Mouse (Mus musculus) erythroid progenitor cell, adult 5-6 weeks (primary cell): ENCODE measurements at regions not wholly inside any gene's neighbourhood (a gene's known extent, or its start where the extent isn't known, plus 50 kb on each side); places are given as distances from the start of the nearest gene placed in this dataset.

Experiments
- ATAC-seq: replicated peaks from 2 replicates; pipeline ENCODE4 v1.8.0; 2016; ENCODE audit warnings: moderate number of reproducible peaks, mild to moderate bottlenecking, moderate TSS enrichment, inconsistent platforms; ENCODE audit not compliant: poor library complexity, low FRiP score, severe bottlenecking

GRCm38 (mm10) chr6:66012675-66013074 lies 60.3 kb downstream of the 4930544G11Rik start:
- no peak for ATAC-seq

GRCm38 (mm10) chr6:66023531-66023930 lies 71.1 kb downstream of the 4930544G11Rik start:
- no peak for ATAC-seq

GRCm38 (mm10) chr6:66036789-66037188 lies 84.4 kb downstream of the 4930544G11Rik start:
- ATAC-seq: no peak

GRCm38 (mm10) chr6:66051852-66052251 lies 99.4 kb downstream of the 4930544G11Rik start:
- ATAC-seq: no peak

- peak; percentile 89 for ATAC-seq
Observed at GRCm38 (mm10) chr6:66052386-66052785, 100.0 kb downstream of the 4930544G11Rik start.

- peak; percentile 56; the same call in 1 of the 2 replicates for ATAC-seq
Observed at GRCm38 (mm10) chr6:66053197-66053596, 100.8 kb downstream of the 4930544G11Rik start.

GRCm38 (mm10) chr6:66068874-66069273 lies 116.5 kb downstream of the 4930544G11Rik start:
- ATAC-seq: peak; percentile 59; the same call in 1 of the 2 replicates

- ATAC-seq: no peak
Observed at GRCm38 (mm10) chr6:66077445-66077844, 125.0 kb downstream of the 4930544G11Rik start.

- ATAC-seq: no peak
Observed at GRCm38 (mm10) chr6:66078769-66079168, 126.4 kb downstream of the 4930544G11Rik start.

- ATAC-seq: no peak
Observed at GRCm38 (mm10) chr6:66101555-66102071, 149.2 kb downstream of the 4930544G11Rik start.

GRCm38 (mm10) chr6:66114366-66114765 lies 162.0 kb downstream of the 4930544G11Rik start:
- ATAC-seq: no peak

- no peak for ATAC-seq
Observed at GRCm38 (mm10) chr6:66121479-66122183, 169.2 kb downstream of the 4930544G11Rik start.

GRCm38 (mm10) chr6:66124292-66124691 lies 171.9 kb downstream of the 4930544G11Rik start:
- ATAC-seq: no peak

- ATAC-seq: no peak
Observed at GRCm38 (mm10) chr6:66151786-66152185, 199.4 kb downstream of the 4930544G11Rik start.

- no peak for ATAC-seq
Observed at GRCm38 (mm10) chr6:66154831-66155230, 202.4 kb downstream of the 4930544G11Rik start.

- no peak for ATAC-seq
Observed at GRCm38 (mm10) chr6:66160805-66161204, 208.4 kb downstream of the 4930544G11Rik start.

- no peak for ATAC-seq
Observed at GRCm38 (mm10) chr6:66168913-66169312, 216.5 kb downstream of the 4930544G11Rik start.

GRCm38 (mm10) chr6:66197990-66198389 lies 245.6 kb downstream of the 4930544G11Rik start:
- no peak for ATAC-seq

GRCm38 (mm10) chr6:66200136-66200790 lies 247.9 kb downstream of the 4930544G11Rik start:
- no peak for ATAC-seq

- ATAC-seq: no peak
Observed at GRCm38 (mm10) chr6:66206197-66206925, 254.0 kb downstream of the 4930544G11Rik start.
